Mouse (Mus musculus): Measurements from ENCODE around the gene Map4k3.

- TF ChIP-seq POLR2A (IDR thresholded peaks at IDR 0.05; ENCODE audit: extremely low read depth, insufficient read depth, low read length) (no peak), CTCF (IDR thresholded peaks at IDR 0.05; ENCODE audit: low read depth, low read length) (peak; percentile 67)
Observed at GRCm38 (mm10) chr17:80559050-80559449, 169.2 kb downstream of the Map4k3 start.

All from liver, adult 2 months (tissue).